Mouse (Mus musculus) cerebellum, adult 2 months (tissue): Measurements from ENCODE around the gene Fndc3b.

ENCODE experiments used
- CTCF ChIP-seq: fragments of 200-500 bp; IDR thresholded peaks from 2 replicates; pipeline ENCODE4 v1.5.1; 2011; ENCODE audit warnings: low read depth, mild to moderate bottlenecking, control low read depth, low read length, moderate library complexity, borderline replicate concordance; ENCODE audit not compliant: insufficient read depth
- POLR2A ChIP-seq: fragments of 200-500 bp; IDR thresholded peaks from 2 replicates; pipeline ENCODE4 v1.6.1; 2011; ENCODE audit warnings: low read length, control low read depth, borderline replicate concordance; ENCODE audit not compliant: insufficient read depth

- TF ChIP-seq CTCF (no peak), POLR2A (no peak)
Observed at GRCm38 (mm10) chr3:27610547-27610946, 100.6 kb downstream of the Fndc3b start.
